In the genomic region with DNA sequence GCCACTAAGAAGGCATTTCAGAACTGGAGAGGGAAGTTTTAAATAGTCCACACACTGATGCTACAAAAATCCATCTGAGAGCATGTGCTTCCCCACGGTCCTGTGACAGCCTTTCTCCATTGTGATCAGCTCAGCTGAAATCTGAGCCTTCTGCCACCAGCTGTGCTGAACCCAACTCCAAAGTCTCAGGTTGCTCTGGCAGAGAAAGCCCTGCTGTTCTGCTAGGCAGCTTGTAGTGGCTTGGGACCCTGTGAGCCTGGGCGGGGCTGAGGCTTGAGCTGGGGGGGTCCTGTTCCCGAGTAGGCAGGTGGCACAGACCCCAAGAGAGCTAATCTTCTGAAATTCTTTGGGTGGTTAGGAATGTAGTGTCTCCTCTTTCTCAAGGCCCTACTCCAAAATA, we compare ENCODE assay signal across 10 mouse cellular contexts.
A peak's percentile ranks its signal among the peaks of the same experiment; 100 is the strongest.
DNase-seq lines count a peak whose midpoint lies in the region; ATAC-seq lines count a peak whose summit lies in the region.
"Had no signal": no experiment of that assay in that cellular context is flagged by ENCODE, and none has a peak within 500 bp of the region (broad histone marks: within the 10 kb centered on the region; RNA-seq: fewer than 3 reads in every experiment).

No protein-coding gene starts in this region.

- no peaks in the 10 kb centered on the region for H3K9me3 ChIP-seq in hindbrain, embryonic 10.5 days
- H3K9me3 ChIP-seq in hindbrain, embryonic 13.5 days = no peaks in the 10 kb centered on the region
- H3K9me3 ChIP-seq in neural tube, embryonic 15.5 days (replicated peaks) = no peaks in the 10 kb centered on the region
- H3K9me3 ChIP-seq in heart, embryonic 16.5 days (replicated peaks; ENCODE audit: control insufficient read depth, low read length) = no peaks in the 10 kb centered on the region
- H3K9me3 ChIP-seq: neural tube, embryonic 13.5 days had no signal

- H3K4me3 ChIP-seq in hindbrain, embryonic 10.5 days = no peak overlapping the region
- no peak overlapping the region for H3K4me3 ChIP-seq in hindbrain, embryonic 13.5 days
- no peak overlapping the region for H3K4me3 ChIP-seq in neural tube, embryonic 15.5 days (replicated peaks)
- H3K4me3 ChIP-seq in heart, embryonic 16.5 days (ENCODE audit: low read length) = no peak overlapping the region
- H3K4me3 ChIP-seq: neural tube, embryonic 13.5 days had no signal

- H3K4me1 ChIP-seq in hindbrain, embryonic 10.5 days (replicated peaks) = peaks cover 18% of the 10 kb centered on the region
- H3K4me1 ChIP-seq in hindbrain, embryonic 13.5 days (replicated peaks) = 0 out of 2 replicates have a peak, but pooled peaks cover 14% of the 10 kb centered on the region
- 0 out of 2 replicates have a peak, but pooled peaks cover 5% of the 10 kb centered on the region for H3K4me1 ChIP-seq in neural tube, embryonic 15.5 days
- H3K4me1 ChIP-seq in heart, embryonic 16.5 days (ENCODE audit: control insufficient read depth, insufficient read depth, low read length) = peaks cover 19% of the 10 kb centered on the region
- H3K4me1 ChIP-seq: neural tube, embryonic 13.5 days had no signal

- H3K36me3 ChIP-seq in hindbrain, embryonic 10.5 days = no peaks in the 10 kb centered on the region
- H3K36me3 ChIP-seq in hindbrain, embryonic 13.5 days = no peaks in the 10 kb centered on the region
- H3K36me3 ChIP-seq in neural tube, embryonic 15.5 days = no peaks in the 10 kb centered on the region
- no peaks in the 10 kb centered on the region for H3K36me3 ChIP-seq in heart, embryonic 16.5 days (ENCODE audit: control insufficient read depth, insufficient read depth)
- H3K36me3 ChIP-seq: neural tube, embryonic 13.5 days had no signal

- no peaks in the 10 kb centered on the region for H3K27me3 ChIP-seq in hindbrain, embryonic 10.5 days (ENCODE audit: insufficient read depth, poor library complexity, severe bottlenecking)
- no peaks in the 10 kb centered on the region for H3K27me3 ChIP-seq in hindbrain, embryonic 13.5 days
- no peaks in the 10 kb centered on the region for H3K27me3 ChIP-seq in neural tube, embryonic 15.5 days (replicated peaks)
- H3K27me3 ChIP-seq in heart, embryonic 16.5 days (ENCODE audit: control insufficient read depth, insufficient read depth, low read length) = no peaks in the 10 kb centered on the region
- H3K27me3 ChIP-seq: neural tube, embryonic 13.5 days had no signal

- no peak overlapping the region for H3K4me2 ChIP-seq in hindbrain, embryonic 13.5 days
- no peak overlapping the region for H3K4me2 ChIP-seq in neural tube, embryonic 15.5 days
- no peak overlapping the region for H3K4me2 ChIP-seq in heart, embryonic 16.5 days (ENCODE audit: low read depth, low read length)
- H3K4me2 ChIP-seq: neural tube, embryonic 13.5 days had no signal

- ATAC-seq in hindbrain, embryonic 13.5 days (ENCODE audit: low FRiP score) = no peak
- ATAC-seq in neural tube, embryonic 15.5 days (ENCODE audit: low FRiP score) = no peak
- peak; percentile 33; the same call in 1 of the 2 replicates for ATAC-seq in heart, embryonic 16.5 days (replicated peaks; ENCODE audit: extremely low read depth, insufficient read depth, low FRiP score)
- ATAC-seq in cerebellum, adult (ENCODE audit: insufficient number of reproducible peaks, low FRiP score, low TSS enrichment) = no peak

- H3K9ac ChIP-seq in hindbrain, embryonic 13.5 days = no peak overlapping the region
- no peak overlapping the region for H3K9ac ChIP-seq in neural tube, embryonic 15.5 days (replicated peaks)
- no peak overlapping the region for H3K9ac ChIP-seq in heart, embryonic 16.5 days (ENCODE audit: low read length)
- H3K9ac ChIP-seq: neural tube, embryonic 13.5 days had no signal

- WGBS in hindbrain, embryonic 10.5 days = under 1% methylated on average over 3 of the region's 3 CpGs
- WGBS in hindbrain, embryonic 13.5 days = 2% methylated on average over 3 of the region's 3 CpGs
- 7% methylated on average over 3 of the region's 3 CpGs for WGBS in neural tube, embryonic 15.5 days
- WGBS in heart, embryonic 16.5 days = 15% methylated on average over 3 of the region's 3 CpGs

- peak overlapping the region; percentile 57 for H3K27ac ChIP-seq in hindbrain, embryonic 10.5 days
- H3K27ac ChIP-seq in hindbrain, embryonic 13.5 days = no peak overlapping the region
- no peak overlapping the region for H3K27ac ChIP-seq in neural tube, embryonic 15.5 days (replicated peaks)
- peak overlapping the region; percentile 78 for H3K27ac ChIP-seq in heart, embryonic 16.5 days (ENCODE audit: low read length)
- H3K27ac ChIP-seq: neural tube, embryonic 13.5 days had no signal

- peak; percentile 65 for DNase-seq in hindbrain, embryonic 10.5 days (ENCODE audit: low spot score)
- peak; percentile 54 for DNase-seq in neural tube, embryonic 10.5 days (ENCODE audit: extremely low spot score, low spot score)
- no peak for DNase-seq in adrenal gland, postnatal 10 days
- DNase-seq: adrenal gland, postnatal 25 days; thymus, postnatal 25 days had no signal

Comparison
In these comparisons a context has a peak if more than half of its experiments do, and no peak if none do; other contexts are left out.
1. H3K27ac ChIP-seq: peak in hindbrain, embryonic 10.5 days (single experiment) and heart, embryonic 16.5 days (single experiment); none in hindbrain, embryonic 13.5 days (single experiment) and neural tube, embryonic 15.5 days (single experiment).